Comparison of ENCODE assay signal across 25 mouse cellular contexts in the genomic region with DNA sequence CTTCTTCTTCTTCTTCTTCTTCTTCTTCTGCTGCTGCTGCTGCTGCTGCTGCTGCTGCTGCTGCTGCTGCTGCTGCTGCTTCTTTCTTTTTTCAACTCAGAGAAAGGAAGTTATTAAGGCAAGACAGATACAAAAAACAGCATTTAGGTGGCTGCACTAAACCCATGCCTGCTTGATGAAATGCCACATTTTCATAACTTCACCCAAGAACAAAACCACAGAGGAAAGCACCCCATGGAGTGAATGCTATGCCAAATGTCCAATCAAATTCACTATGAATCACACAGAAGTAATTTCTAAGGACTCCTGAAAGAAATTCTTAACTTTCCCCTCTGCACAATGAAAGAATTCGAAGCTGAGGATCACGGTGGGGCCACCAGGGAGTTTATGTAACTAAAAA.
DNase-seq lines count a peak whose midpoint lies in the region; ATAC-seq and TF ChIP-seq lines count a peak whose summit lies in the region.
"Had no signal": no experiment of that assay in that cellular context is flagged by ENCODE, and none has a peak within 500 bp of the region (broad histone marks: within the 10 kb centered on the region; RNA-seq: fewer than 3 reads in every experiment).

No protein-coding gene starts in this region.

- DNase-seq in 3T3-L1 (ENCODE audit: low read depth, low spot score) = peak; percentile 82
- peak; percentile 86 for DNase-seq in Muller cell, postnatal 12 days (ENCODE audit: inconsistent ontology term)
- DNase-seq in fibroblast of lung, adult 2 months (ENCODE audit: low read depth) = peak; percentile 51
- DNase-seq in lung, postnatal 0 days (ENCODE audit: low spot score) = no peak
- DNase-seq: adrenal gland, adult 8-10 months; adrenal gland, postnatal 25 days; B cell, adult 2 months; cerebellum, adult 11-12 months; cerebellum, adult 8-10 months; cerebellum, postnatal 10 days; gastrocnemius, postnatal 25 days; heart, adult 18-20 months; heart, postnatal 10 days; heart, postnatal 36 days; kidney, adult 18-20 months had no signal

- H3K27ac ChIP-seq in kidney, embryonic 15.5 days = no peak overlapping the region
- H3K27ac ChIP-seq in lung, postnatal 0 days (ENCODE audit: low read length) = no peak overlapping the region
- H3K27ac ChIP-seq: heart, embryonic 15.5 days; hindbrain, embryonic 14.5 days; hindbrain, postnatal 0 days had no signal

- no peaks in the 10 kb centered on the region for H3K27me3 ChIP-seq in kidney, embryonic 15.5 days
- no peaks in the 10 kb centered on the region for H3K27me3 ChIP-seq in lung, postnatal 0 days (replicated peaks; ENCODE audit: insufficient read depth, low read length)
- H3K27me3 ChIP-seq: heart, embryonic 12.5 days; heart, embryonic 15.5 days had no signal

- WGBS in kidney, embryonic 15.5 days = 79% methylated on average over 2 of the region's 2 CpGs
- WGBS in lung, postnatal 0 days = 75% methylated on average over 2 of the region's 2 CpGs

- no peak overlapping the region for H3K4me3 ChIP-seq in kidney, embryonic 15.5 days (replicated peaks)
- H3K4me3 ChIP-seq in lung, postnatal 0 days (ENCODE audit: low read depth, low read length) = no peak overlapping the region
- H3K4me3 ChIP-seq: heart, embryonic 12.5 days; heart, embryonic 15.5 days had no signal

- TF ChIP-seq EP300 in lung, postnatal 0 days (IDR thresholded peaks at IDR 0.05) = no peak

- H3K4me2 ChIP-seq in kidney, embryonic 15.5 days = no peak overlapping the region
- no peak overlapping the region for H3K4me2 ChIP-seq in lung, postnatal 0 days (replicated peaks; ENCODE audit: low read depth, low read length)
- H3K4me2 ChIP-seq: heart, embryonic 12.5 days; heart, embryonic 15.5 days; hindbrain, embryonic 14.5 days had no signal

- H3K4me1 ChIP-seq in kidney, embryonic 15.5 days = no peaks in the 10 kb centered on the region
- H3K4me1 ChIP-seq in lung, postnatal 0 days (ENCODE audit: insufficient read depth, low read depth, low read length) = no peaks in the 10 kb centered on the region
- H3K4me1 ChIP-seq: heart, embryonic 12.5 days; heart, embryonic 15.5 days had no signal

- no peaks in the 10 kb centered on the region for H3K36me3 ChIP-seq in kidney, embryonic 15.5 days
- no peaks in the 10 kb centered on the region for H3K36me3 ChIP-seq in lung, postnatal 0 days (ENCODE audit: insufficient read depth, low read length)
- H3K36me3 ChIP-seq: heart, embryonic 12.5 days; heart, embryonic 15.5 days had no signal

- no peak overlapping the region for H3K9ac ChIP-seq in kidney, embryonic 15.5 days
- H3K9ac ChIP-seq in lung, postnatal 0 days (replicated peaks; ENCODE audit: low read depth) = no peak overlapping the region
- H3K9ac ChIP-seq: heart, embryonic 12.5 days; heart, embryonic 15.5 days; hindbrain, embryonic 14.5 days had no signal

- no peak for TF ChIP-seq CTCF in lung, postnatal 0 days (IDR thresholded peaks at IDR 0.05)

- ATAC-seq in kidney, embryonic 15.5 days (replicated peaks; ENCODE audit: low FRiP score) = no peak
- no peak for ATAC-seq in lung, postnatal 0 days
- no peak for ATAC-seq in CD4-positive, CD25-positive, alpha-beta regulatory T cell, adult 4 months
- ATAC-seq: activated CD4-positive, CD25-positive, alpha-beta regulatory T cell, adult 4 months; forebrain, embryonic 14.5 days; hindbrain, postnatal 0 days; inflammation-experienced regulatory T-cells, adult 6 months; intestine, embryonic 16.5 days had no signal

- H3K9me3 ChIP-seq in kidney, embryonic 15.5 days (replicated peaks) = no peaks in the 10 kb centered on the region
- H3K9me3 ChIP-seq in lung, postnatal 0 days (ENCODE audit: low read length) = no peaks in the 10 kb centered on the region
- H3K9me3 ChIP-seq: heart, embryonic 12.5 days; heart, embryonic 15.5 days had no signal
